Comparison of ENCODE assay signal across 9 mouse cellular contexts in the genomic region with DNA sequence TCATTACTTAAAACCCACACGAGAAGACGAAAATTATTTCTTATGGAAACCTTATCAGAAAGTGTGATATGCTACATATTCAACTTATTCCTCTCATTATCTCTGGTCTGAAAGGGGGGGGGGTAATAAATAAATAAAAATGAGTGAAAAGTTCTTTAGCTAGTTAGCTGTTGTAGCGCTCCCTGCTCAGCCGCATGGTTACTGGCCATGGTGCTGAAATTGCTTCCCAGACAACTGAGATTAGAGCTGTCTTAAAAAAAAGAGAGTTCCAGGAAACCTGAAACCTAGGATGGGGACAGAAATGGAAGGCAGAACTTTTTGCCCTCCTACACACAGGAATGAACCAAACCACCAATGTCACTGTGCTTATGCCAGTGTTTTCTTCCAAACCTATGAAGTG. TPM values are rescaled to one million over a fixed set of nuclear protein-coding genes. Genes with fewer than 3 reads are reported as not detected.
DNase-seq lines count a peak whose midpoint lies in the region; ATAC-seq and TF ChIP-seq lines count a peak whose summit lies in the region.
"Had no signal": no experiment of that assay in that cellular context is flagged by ENCODE, and none has a peak within 500 bp of the region (broad histone marks: within the 10 kb centered on the region; RNA-seq: fewer than 3 reads in every experiment).

No protein-coding gene starts in this region.

- no peaks in the 10 kb centered on the region for H3K36me3 ChIP-seq in liver, postnatal 0 days (replicated peaks; ENCODE audit: insufficient read depth, low read length)
- H3K36me3 ChIP-seq in liver, embryonic 12.5 days: no peaks in the 10 kb centered on the region
- H3K36me3 ChIP-seq in hindbrain, embryonic 14.5 days (replicated peaks; ENCODE audit: control insufficient read depth, insufficient read depth): no peaks in the 10 kb centered on the region
- no peaks in the 10 kb centered on the region for H3K36me3 ChIP-seq in midbrain, postnatal 0 days (ENCODE audit: insufficient read depth, low read length)

- no peak overlapping the region for H3K27ac ChIP-seq in liver, postnatal 0 days (ENCODE audit: low read depth)
- no peak overlapping the region for H3K27ac ChIP-seq in liver, embryonic 12.5 days
- no peak overlapping the region for H3K27ac ChIP-seq in hindbrain, embryonic 14.5 days
- no peak overlapping the region for H3K27ac ChIP-seq in midbrain, postnatal 0 days (ENCODE audit: low read depth, low read length)

- peaks cover 72% of the 10 kb centered on the region for H3K27me3 ChIP-seq in liver, postnatal 0 days (ENCODE audit: insufficient read depth, low read length)
- H3K27me3 ChIP-seq in liver, embryonic 12.5 days (replicated peaks): peaks cover 78% of the 10 kb centered on the region
- H3K27me3 ChIP-seq in hindbrain, embryonic 14.5 days (ENCODE audit: control insufficient read depth, insufficient read depth, low read length): peaks cover 87% of the 10 kb centered on the region
- peaks cover 42% of the 10 kb centered on the region for H3K27me3 ChIP-seq in midbrain, postnatal 0 days (ENCODE audit: insufficient read depth, low read length)

- no peak overlapping the region for H3K9ac ChIP-seq in liver, postnatal 0 days (replicated peaks)
- no peak overlapping the region for H3K9ac ChIP-seq in liver, embryonic 12.5 days
- no peak overlapping the region for H3K9ac ChIP-seq in hindbrain, embryonic 14.5 days
- no peak overlapping the region for H3K9ac ChIP-seq in midbrain, postnatal 0 days (replicated peaks; ENCODE audit: low read length, poor library complexity, severe bottlenecking)

- DNase-seq in liver, postnatal 0 days: peak; percentile 52
- DNase-seq in adrenal gland, postnatal 25 days: peak; percentile 56
- peak; percentile 65 for DNase-seq in hindbrain, embryonic 14.5 days (ENCODE audit: low spot score)
- peak; percentile 48 for DNase-seq in midbrain, postnatal 0 days (ENCODE audit: low spot score)
- DNase-seq in gastrocnemius, adult 8-10 months (ENCODE audit: low spot score in 2 of 2): no peak
- DNase-seq in thymus, postnatal 0 days (ENCODE audit: low spot score): no peak
- DNase-seq: layer of hippocampus, postnatal 36 days had no signal

- TF ChIP-seq CTCF in liver, postnatal 0 days (IDR thresholded peaks at IDR 0.05; ENCODE audit: low read depth): no peak
- no peak for TF ChIP-seq CTCF in midbrain, postnatal 0 days (IDR thresholded peaks at IDR 0.05)

- H3K4me2 ChIP-seq in liver, postnatal 0 days (ENCODE audit: low read depth, low read length): no peak overlapping the region
- H3K4me2 ChIP-seq in liver, embryonic 12.5 days: no peak overlapping the region
- H3K4me2 ChIP-seq in hindbrain, embryonic 14.5 days (replicated peaks): peak overlapping the region; percentile 31
- 0 out of 2 replicates have a peak overlapping the region, but pooled peaks have one; percentile 7 for H3K4me2 ChIP-seq in midbrain, postnatal 0 days (ENCODE audit: low read depth, low read length, poor library complexity, severe bottlenecking)

- no peaks in the 10 kb centered on the region for H3K9me3 ChIP-seq in liver, postnatal 0 days (ENCODE audit: low read length)
- H3K9me3 ChIP-seq in liver, embryonic 12.5 days (replicated peaks): no peaks in the 10 kb centered on the region
- no peaks in the 10 kb centered on the region for H3K9me3 ChIP-seq in hindbrain, embryonic 14.5 days (ENCODE audit: control insufficient read depth, low read length)
- H3K9me3 ChIP-seq in midbrain, postnatal 0 days (ENCODE audit: low read length): no peaks in the 10 kb centered on the region

- no peak for TF ChIP-seq EP300 in liver, postnatal 0 days (IDR thresholded peaks at IDR 0.05; ENCODE audit: low read depth)

- no peaks in the 10 kb centered on the region for H3K4me1 ChIP-seq in liver, postnatal 0 days (ENCODE audit: insufficient read depth)
- 0 out of 2 replicates have a peak, but pooled peaks cover 2% of the 10 kb centered on the region for H3K4me1 ChIP-seq in liver, embryonic 12.5 days
- H3K4me1 ChIP-seq in hindbrain, embryonic 14.5 days (replicated peaks; ENCODE audit: control insufficient read depth, insufficient read depth, low read length): peaks cover 31% of the 10 kb centered on the region
- peaks cover 4% of the 10 kb centered on the region; the same call in 1 of the 2 replicates for H3K4me1 ChIP-seq in midbrain, postnatal 0 days (ENCODE audit: insufficient read depth, low read length)

- H3K4me3 ChIP-seq in liver, postnatal 0 days (ENCODE audit: low read depth, low read length): no peak overlapping the region
- H3K4me3 ChIP-seq in liver, embryonic 12.5 days: no peak overlapping the region
- H3K4me3 ChIP-seq in hindbrain, embryonic 14.5 days (replicated peaks; ENCODE audit: low read length): peak overlapping the region; percentile 6; the same call in 1 of the 2 replicates
- H3K4me3 ChIP-seq in midbrain, postnatal 0 days (ENCODE audit: low read depth, low read length): peak overlapping the region; percentile 28

- ATAC-seq in liver, postnatal 0 days: no peak
- ATAC-seq in liver, embryonic 12.5 days: no peak
- ATAC-seq in hindbrain, embryonic 14.5 days (ENCODE audit: low FRiP score): no peak
- no peak for ATAC-seq in midbrain, postnatal 0 days (ENCODE audit: low FRiP score)
- ATAC-seq in erythroblast, adult 5-6 weeks (replicated peaks; ENCODE audit: low FRiP score, poor library complexity, severe bottlenecking): no peak

- 7% methylated on average over 4 of the region's 4 CpGs for WGBS in liver, postnatal 0 days (ENCODE audit: insufficient replicate concordance)
- WGBS in liver, embryonic 12.5 days (ENCODE audit: insufficient replicate concordance): 8% methylated on average over 4 of the region's 4 CpGs
- WGBS in hindbrain, embryonic 14.5 days: 5% methylated on average over 4 of the region's 4 CpGs
- WGBS in midbrain, postnatal 0 days: 22% methylated on average over 4 of the region's 4 CpGs

RNA-seq across cellular contexts. Expression of a gene that starts 5.1 kb away (rescaled TPM):
- not detected in 2 replicates for polyA plus RNA-seq in liver, postnatal 0 days (2015; fragmentation: Nextera tagmentation; extraction: Ambion mirVana)
- polyA plus RNA-seq in liver, embryonic 12.5 days (2016; fragmentation: Nextera tagmentation; extraction: Ambion mirVana): not detected in 2 replicates
- total RNA-seq in adrenal gland, postnatal 25 days (2021): not detected in 2 replicates
- 6.1 and 6.2 TPM in 2 replicates for polyA plus RNA-seq in hindbrain, embryonic 14.5 days (2014; fragmentation: Nextera tagmentation; extraction: Ambion mirVana)
- 34.6 and 34.8 TPM in 2 replicates for total RNA-seq in midbrain, postnatal 0 days (2014; rRNA removed)
- 13.0 and 14.4 TPM in 2 replicates for polyA plus RNA-seq in midbrain, postnatal 0 days (2015; fragmentation: Nextera tagmentation; extraction: Ambion mirVana)
- total RNA-seq in erythroblast, adult 5-6 weeks (2015; ENCODE audit: low replicate concordance): not detected in 2 replicates
- total RNA-seq in erythroblast, adult 5-6 weeks (2017; ENCODE audit: low replicate concordance): not detected in 2 replicates
- not detected for total RNA-seq in gastrocnemius, adult 8-10 months (2022)
- polyA plus RNA-seq in thymus, postnatal 0 days (2015; fragmentation: Nextera tagmentation; extraction: Ambion mirVana): not detected in 2 replicates
- total RNA-seq: layer of hippocampus, postnatal 36 days had no signal

Comparison
In these comparisons a context has a peak if more than half of its experiments do, and no peak if none do; other contexts are left out.
1. DNase-seq: peak in liver, postnatal 0 days (single experiment), adrenal gland, postnatal 25 days (single experiment), hindbrain, embryonic 14.5 days (single experiment) and midbrain, postnatal 0 days (single experiment); none in gastrocnemius, adult 8-10 months (0 of 2) and thymus, postnatal 0 days (single experiment).
2. H3K4me2 ChIP-seq: peak in hindbrain, embryonic 14.5 days (single experiment) and midbrain, postnatal 0 days (single experiment); none in liver, postnatal 0 days (single experiment) and liver, embryonic 12.5 days (single experiment).
3. H3K4me3 ChIP-seq: peak in hindbrain, embryonic 14.5 days (single experiment) and midbrain, postnatal 0 days (single experiment); none in liver, postnatal 0 days (single experiment) and liver, embryonic 12.5 days (single experiment).